Mouse (Mus musculus) right cerebral cortex, postnatal 36 days (tissue): ENCODE measurements around the gene Zdhhc8.

Source experiments
- DNase-seq, 2 experiments: peaks; one replicate each; pipeline ENCODE4 v3.0.0; 2022; ENCODE audit warnings: low spot score in 2 of 2, mixed read lengths in 1 of 2

Zdhhc8 gene

GRCm38 (mm10) chr16:18231047-18231446 is 3.9 kb downstream of the Zdhhc8 start:
- DNase-seq, result no peak

GRCm38 (mm10) chr16:18230617-18231016 is 4.3 kb downstream of the Zdhhc8 start:
- no peak for DNase-seq

- peak; percentile 89 to 92 for DNase-seq
Measured at GRCm38 (mm10) chr16:18229622-18230021, 5.3 kb downstream of the Zdhhc8 start.

GRCm38 (mm10) chr16:18228856-18229255 is 6.1 kb downstream of the Zdhhc8 start:
- no peak for DNase-seq

GRCm38 (mm10) chr16:18227897-18228422 is 7.0 kb downstream of the Zdhhc8 start:
- no peak for DNase-seq

GRCm38 (mm10) chr16:18227187-18227586 is 7.7 kb downstream of the Zdhhc8 start:
- no peak for DNase-seq

GRCm38 (mm10) chr16:18222188-18222587 is 12.7 kb downstream of the Zdhhc8 start:
- no peak for DNase-seq

- DNase-seq, result no peak
Measured at GRCm38 (mm10) chr16:18221543-18221898, 13.4 kb downstream of the Zdhhc8 start.

- DNase-seq, result no peak
Measured at GRCm38 (mm10) chr16:18220856-18221542, 13.9 kb downstream of the Zdhhc8 start.

- DNase-seq, result no peak
Measured at GRCm38 (mm10) chr16:18220001-18220400, 14.9 kb downstream of the Zdhhc8 start.

- no peak for DNase-seq
Measured at GRCm38 (mm10) chr16:18218580-18218996, 16.3 kb downstream of the Zdhhc8 start.

- DNase-seq, result no peak
Measured at GRCm38 (mm10) chr16:18217579-18217978, 17.4 kb downstream of the Zdhhc8 start, which contains the start of gene Ccdc188. Ccdc188 (plus strand) TSS chr16:18217879.

GRCm38 (mm10) chr16:18214858-18215257 is 20.1 kb downstream of the Zdhhc8 start:
- DNase-seq, result no peak

GRCm38 (mm10) chr16:18213689-18214088 is 21.2 kb downstream of the Zdhhc8 start:
- peak; percentile 70 to 78 for DNase-seq

GRCm38 (mm10) chr16:18211417-18212171 is 23.3 kb downstream of the Zdhhc8 start:
- DNase-seq, result peak; percentile 86

- no peak for DNase-seq
Measured at GRCm38 (mm10) chr16:18210701-18211416, 24.1 kb downstream of the Zdhhc8 start.

- DNase-seq, result no peak
Measured at GRCm38 (mm10) chr16:18203430-18204091, 31.4 kb downstream of the Zdhhc8 start.

GRCm38 (mm10) chr16:18202061-18202460 is 32.9 kb downstream of the Zdhhc8 start:
- DNase-seq, result no peak

GRCm38 (mm10) chr16:18201620-18202019 is 33.3 kb downstream of the Zdhhc8 start:
- DNase-seq, result no peak

- DNase-seq, result no peak
Measured at GRCm38 (mm10) chr16:18200062-18200461, 34.9 kb downstream of the Zdhhc8 start.

- DNase-seq, result no peak
Measured at GRCm38 (mm10) chr16:18198365-18199098, 36.4 kb downstream of the Zdhhc8 start.
